Mouse (Mus musculus) adrenal gland, adult (tissue): ENCODE data around the gene Hoxb6.

Experiments
- DNase-seq, 2 experiments: peaks; one replicate each; pipeline ENCODE4 v3.0.0; 2022 to 2023; ENCODE audit warnings: low spot score in 1 of 2; ENCODE audit not compliant: inconsistent age in 2 of 2

Gene Hoxb6

DNA sequence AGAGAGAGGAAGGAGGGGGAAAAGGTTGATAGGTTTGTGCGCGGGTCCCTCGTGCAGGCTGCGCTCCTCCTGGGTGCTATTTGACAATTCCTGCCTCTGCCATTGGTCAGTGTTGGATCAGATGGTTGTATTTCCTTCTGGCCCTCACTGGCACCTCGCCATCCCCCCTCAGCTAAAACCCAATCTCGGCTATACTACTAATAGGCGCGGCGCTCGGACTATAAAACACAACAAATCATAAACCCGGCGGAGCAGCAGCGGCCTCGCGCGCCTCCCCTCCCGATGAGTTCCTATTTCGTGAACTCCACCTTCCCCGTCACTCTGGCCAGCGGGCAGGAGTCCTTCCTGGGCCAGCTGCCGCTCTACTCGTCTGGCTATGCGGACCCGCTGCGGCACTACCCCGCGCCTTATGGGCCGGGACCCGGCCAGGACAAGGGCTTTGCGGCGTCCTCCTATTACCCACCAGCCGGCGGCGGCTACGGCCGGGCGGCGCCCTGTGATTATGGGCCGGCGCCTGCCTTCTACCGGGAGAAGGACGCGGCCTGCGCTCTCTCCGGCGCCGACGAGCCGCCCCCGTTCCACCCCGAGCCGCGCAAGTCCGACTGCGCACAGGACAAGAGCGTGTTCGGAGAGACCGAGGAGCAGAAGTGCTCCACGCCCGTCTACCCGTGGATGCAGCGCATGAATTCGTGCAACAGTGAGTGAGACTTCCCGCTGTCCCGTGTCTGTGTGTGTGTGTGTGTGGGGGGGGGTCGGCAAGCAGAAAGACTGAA lies 6.8 kb downstream of the Hoxb6 start:
- peak in 1 of 2 experiments; percentile 92 for DNase-seq

- DNase-seq, result peak in 1 of 2 experiments; percentile 74
These were observed 7.5 kb downstream of the Hoxb6 start for GRCm38 (mm10) chr11:96299781-96300180.

DNA sequence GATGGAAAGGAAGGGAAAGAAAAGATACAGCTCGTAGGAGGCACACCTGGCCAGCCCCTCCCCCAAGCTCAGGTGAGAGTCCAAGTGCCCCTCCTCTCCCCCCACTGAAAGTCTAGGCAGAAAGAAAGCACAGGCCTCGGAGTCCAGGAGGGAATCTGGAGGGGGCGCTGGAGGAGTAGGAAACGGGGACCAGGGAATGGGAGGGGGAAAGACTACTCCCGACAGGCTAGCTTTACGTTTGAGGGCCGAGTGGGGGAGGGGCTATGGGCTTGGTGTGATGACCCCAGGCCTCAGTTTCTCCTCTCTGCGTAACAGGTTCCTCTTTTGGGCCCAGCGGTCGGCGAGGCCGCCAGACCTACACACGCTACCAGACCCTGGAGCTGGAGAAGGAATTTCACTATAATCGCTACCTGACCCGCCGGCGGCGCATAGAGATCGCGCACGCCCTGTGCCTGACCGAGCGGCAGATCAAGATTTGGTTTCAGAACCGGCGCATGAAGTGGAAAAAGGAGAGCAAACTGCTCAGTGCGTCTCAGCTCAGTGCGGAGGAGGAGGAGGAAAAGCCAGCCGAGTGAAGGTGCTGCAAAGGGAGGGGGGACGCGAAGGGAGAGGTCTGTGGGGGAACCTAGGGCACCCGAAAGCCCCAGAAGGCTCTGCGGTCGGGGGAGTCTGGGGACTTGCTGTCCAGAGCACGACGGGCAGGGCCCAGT lies 8.2 kb downstream of the Hoxb6 start:
- peak; percentile 60 to 78 for DNase-seq

DNA sequence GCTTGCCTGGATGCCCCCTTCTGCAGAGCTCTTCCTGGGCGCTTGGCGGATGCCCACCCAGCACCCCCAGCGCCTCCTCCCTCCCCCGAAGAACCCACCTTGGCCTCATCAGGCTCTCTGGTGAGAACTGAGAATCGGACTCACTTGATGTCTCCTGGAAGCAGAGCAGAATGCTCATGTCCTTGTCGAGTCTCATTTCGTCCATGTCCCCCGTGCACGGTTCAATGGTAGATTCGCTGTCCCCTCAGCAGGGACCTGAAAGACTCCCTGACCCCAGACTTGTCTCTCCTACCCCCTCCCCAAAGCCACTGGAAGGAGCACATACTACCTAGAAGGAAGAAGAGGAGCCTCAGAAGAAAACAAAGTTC lies 8.8 kb downstream of the Hoxb6 start:
- no peak for DNase-seq

DNA sequence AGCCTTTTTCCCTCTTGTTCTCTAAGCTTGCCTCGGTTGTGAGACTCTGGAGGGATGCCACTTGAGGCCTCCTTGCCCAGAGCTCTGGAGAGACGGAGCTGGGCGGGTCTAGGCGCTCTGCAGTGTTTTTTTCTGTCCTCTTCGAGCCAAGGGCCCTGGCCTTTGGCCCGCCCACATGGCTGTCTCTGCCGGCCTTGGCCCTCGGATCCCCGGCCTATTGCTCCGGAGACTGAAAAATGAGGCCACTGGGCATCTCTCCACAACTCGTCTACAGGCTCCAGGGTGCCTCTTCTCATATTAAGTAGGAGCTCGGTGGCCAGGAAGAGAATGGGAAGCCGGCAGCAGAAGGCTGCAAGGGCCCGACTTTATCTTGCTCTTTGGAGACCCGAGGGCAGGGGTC lies 9.6 kb downstream of the Hoxb6 start:
- peak in 1 of 2 experiments; percentile 95 for DNase-seq

- peak in 1 of 2 experiments; percentile 76 for DNase-seq
These were observed 10.3 kb downstream of the Hoxb6 start for GRCm38 (mm10) chr11:96302381-96303150.

DNA sequence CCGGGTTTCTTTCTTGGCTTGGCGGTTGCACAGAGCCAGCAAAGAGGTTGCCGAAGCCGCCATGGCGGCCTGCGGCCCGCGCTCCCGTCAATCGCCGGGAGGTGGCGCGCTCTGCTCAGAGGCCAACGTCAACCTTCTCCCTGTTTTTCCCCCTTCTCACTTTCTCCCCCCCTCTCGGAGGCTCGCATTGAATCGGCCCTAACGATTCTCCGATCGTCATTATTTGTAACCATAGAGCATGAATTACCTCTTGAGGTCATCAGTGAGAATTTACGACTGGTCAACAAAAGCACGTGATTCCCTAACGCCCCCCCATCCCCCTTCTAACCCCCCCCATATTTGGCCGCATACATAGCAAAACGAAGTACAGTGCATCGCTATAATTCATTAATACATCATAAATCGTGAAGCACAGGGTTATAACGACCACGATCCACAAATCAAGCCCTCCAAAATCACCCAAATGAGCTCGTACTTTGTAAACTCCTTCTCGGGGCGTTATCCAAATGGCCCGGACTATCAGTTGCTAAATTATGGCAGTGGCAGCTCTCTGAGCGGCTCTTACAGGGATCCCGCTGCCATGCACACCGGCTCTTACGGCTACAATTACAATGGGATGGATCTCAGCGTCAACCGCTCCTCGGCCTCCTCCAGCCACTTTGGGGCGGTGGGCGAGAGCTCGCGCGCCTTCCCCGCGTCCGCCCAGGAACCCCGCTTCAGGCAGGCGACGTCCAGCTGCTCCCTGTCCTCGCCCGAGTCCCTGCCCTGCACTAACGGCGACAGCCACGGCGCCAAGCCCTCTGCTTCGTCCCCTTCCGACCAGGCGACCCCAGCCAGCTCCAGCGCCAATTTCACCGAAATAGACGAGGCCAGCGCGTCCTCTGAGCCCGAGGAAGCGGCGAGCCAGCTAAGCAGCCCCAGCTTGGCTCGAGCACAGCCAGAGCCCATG lies 11.1 kb downstream of the Hoxb6 start, which contains the start of gene Hoxb5:
Hoxb5 (plus strand) TSS at position 186 of the 949 bp plus-strand sequence.
- DNase-seq, result peak in 1 of 2 experiments; percentile 93

DNA sequence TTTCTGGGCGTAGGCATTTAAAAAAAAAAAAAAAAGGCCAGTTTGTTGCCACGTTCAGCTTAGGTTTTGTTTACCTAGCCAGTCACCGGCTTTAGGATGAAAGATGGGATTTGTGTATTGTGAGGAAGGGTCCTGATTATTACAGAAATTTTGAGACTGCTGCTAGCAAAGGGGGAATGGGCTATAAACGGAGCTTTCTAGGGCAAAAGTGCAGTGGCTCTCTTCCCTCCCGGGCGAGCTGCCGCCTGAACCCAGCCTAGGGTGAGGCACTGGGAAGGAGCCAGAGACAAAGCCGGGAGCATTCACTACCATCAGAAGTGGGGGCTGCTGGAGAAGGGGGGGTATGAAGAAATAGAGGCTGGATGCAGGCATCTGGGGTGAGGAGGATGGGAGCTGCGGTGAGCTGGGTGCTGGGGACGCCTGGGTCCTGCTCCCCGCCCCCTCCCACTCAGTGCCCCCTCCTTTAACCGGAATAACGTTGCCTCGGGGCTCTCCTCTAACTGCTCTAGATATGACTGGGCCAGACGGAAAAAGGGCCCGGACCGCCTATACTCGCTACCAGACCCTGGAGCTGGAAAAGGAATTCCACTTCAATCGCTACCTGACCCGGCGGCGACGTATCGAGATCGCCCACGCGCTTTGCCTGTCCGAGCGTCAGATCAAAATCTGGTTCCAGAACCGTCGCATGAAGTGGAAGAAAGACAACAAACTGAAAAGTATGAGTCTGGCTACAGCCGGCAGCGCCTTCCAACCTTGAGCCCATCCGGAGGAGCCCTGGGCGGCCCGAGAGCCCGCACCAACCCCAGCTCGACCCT lies 12.3 kb downstream of the Hoxb6 start:
- DNase-seq, result peak; percentile 60 to 75

DNA sequence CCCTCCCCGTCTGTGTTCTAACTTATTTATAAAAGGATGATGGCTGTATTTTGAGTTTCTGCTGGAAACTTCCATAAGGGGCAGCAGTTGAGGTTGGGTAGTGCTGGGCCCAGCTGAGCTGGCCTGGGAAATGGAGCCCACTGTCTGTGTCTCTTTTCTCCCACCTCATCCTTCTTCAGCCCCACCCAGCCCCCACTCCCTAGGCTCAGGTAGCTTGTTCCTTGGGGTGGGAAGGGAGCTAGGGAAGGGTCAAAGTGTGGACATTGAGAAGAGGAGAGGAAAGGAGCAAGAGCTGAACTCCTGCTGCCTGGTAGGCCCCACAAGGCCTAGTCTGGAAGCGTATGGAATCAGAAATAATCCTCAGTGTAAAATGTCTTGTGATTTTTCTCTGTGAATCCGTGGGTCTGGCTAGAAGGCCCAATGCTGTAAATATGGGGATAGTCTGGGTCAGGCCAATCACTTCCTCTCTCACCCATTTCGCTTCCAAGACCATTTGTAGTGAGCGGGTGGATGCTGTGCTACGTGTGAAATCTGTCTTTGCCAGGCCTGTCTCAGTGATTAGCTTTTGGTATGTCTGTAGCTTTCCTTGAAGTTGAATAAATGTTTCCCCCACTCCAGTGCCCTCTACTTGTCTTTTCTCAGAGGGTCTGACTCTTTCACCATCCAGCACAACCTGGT lies 13.4 kb downstream of the Hoxb6 start:
- DNase-seq, result peak in 1 of 2 experiments; percentile 73

GRCm38 (mm10) chr11:96306183-96306907 lies 14.1 kb downstream of the Hoxb6 start:
- DNase-seq, result no peak

GRCm38 (mm10) chr11:96306908-96307269 lies 14.6 kb downstream of the Hoxb6 start:
- DNase-seq, result peak in 1 of 2 experiments; percentile 66

DNA sequence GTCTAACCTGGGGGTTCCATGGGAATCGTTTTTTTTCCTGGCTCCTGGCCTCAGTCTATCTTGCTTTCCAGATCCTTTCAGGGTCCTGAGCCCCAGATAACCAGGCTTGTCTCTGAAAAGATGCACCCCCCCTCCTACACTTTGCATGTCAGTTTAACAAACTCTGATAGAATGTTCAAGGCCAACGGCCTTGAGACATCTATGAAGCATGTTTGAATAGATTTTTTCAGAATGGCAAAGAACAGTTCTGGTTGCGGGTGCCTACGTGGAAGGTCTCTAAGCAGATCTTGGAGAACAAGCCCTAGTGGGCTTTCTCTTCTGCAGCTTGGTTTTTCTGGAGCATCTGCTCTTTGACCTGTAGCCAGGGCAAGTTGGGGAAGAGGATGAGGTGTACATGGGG lies 16.5 kb downstream of the Hoxb6 start:
- peak in 1 of 2 experiments; percentile 77 for DNase-seq

GRCm38 (mm10) chr11:96309288-96309687 lies 17.0 kb downstream of the Hoxb6 start:
- DNase-seq, result peak in 1 of 2 experiments; percentile 63

GRCm38 (mm10) chr11:96310183-96310938 lies 18.1 kb downstream of the Hoxb6 start:
- peak in 1 of 2 experiments; percentile 77 for DNase-seq

- peak in 1 of 2 experiments; percentile 79 for DNase-seq
These were observed 18.8 kb downstream of the Hoxb6 start for GRCm38 (mm10) chr11:96311097-96311496.

GRCm38 (mm10) chr11:96311520-96312417 lies 19.5 kb downstream of the Hoxb6 start:
- DNase-seq, result peak in 1 of 2 experiments; percentile 89
